Mouse (Mus musculus) embryonic facial prominence, embryonic 12.5 days (tissue): ENCODE measurements at regions not wholly inside any gene's neighbourhood (a gene's known extent, or its start where the extent isn't known, plus 50 kb on each side); places are given as distances from the start of the nearest gene placed in this dataset.
"Not testable (repeated sequence)": the region's sequence is repeated elsewhere in the genome, so short reads cannot be mapped to it uniquely, and the experiment has no call there.

Experiments
- ATAC-seq: fragments of 200-750 bp; cut with Nextera tagmentation; 2 replicates; pipeline ENCODE4 v1.8.0; 2017; ENCODE audit not compliant: insufficient number of reproducible peaks, insufficient read depth, low FRiP score, low TSS enrichment
- H3K27ac ChIP-seq: fragments of 300-500 bp; sonication (generic); 2 replicates; pipeline ENCODE4 v1.5.1; 2016; ENCODE audit warnings: mild to moderate bottlenecking
- H3K27me3 ChIP-seq: fragments of 300-500 bp; sonication (generic); 2 replicates; pipeline ENCODE4 v1.6.1; 2016; ENCODE audit warnings: mild to moderate bottlenecking, moderate library complexity
- H3K36me3 ChIP-seq: fragments of 300-500 bp; sonication (generic); 2 replicates; pipeline ENCODE4 v1.6.1; 2016; ENCODE audit warnings: mild to moderate bottlenecking
- H3K4me1 ChIP-seq: fragments of 300-500 bp; sonication (generic); 2 replicates; pipeline ENCODE4 v1.6.1; 2016
- H3K4me2 ChIP-seq: fragments of 300-500 bp; sonication (generic); replicated peaks from 2 replicates; pipeline ENCODE4 v1.6.1; 2016; ENCODE audit warnings: mild to moderate bottlenecking, moderate library complexity
- H3K4me3 ChIP-seq: fragments of 300-500 bp; sonication (generic); 2 replicates; pipeline ENCODE4 v1.5.1; 2016; ENCODE audit warnings: mild to moderate bottlenecking
- H3K9ac ChIP-seq: fragments of 300-500 bp; sonication (generic); 2 replicates; pipeline ENCODE4 v1.6.1; 2016; ENCODE audit warnings: mild to moderate bottlenecking, moderate library complexity
- H3K9me3 ChIP-seq: fragments of 300-500 bp; sonication (generic); 2 replicates; pipeline ENCODE4 v1.6.1; 2016; ENCODE audit warnings: mild to moderate bottlenecking, moderate library complexity
- WGBS: fragments of 180-500 bp; shearing (Covaris S2); methylation state at CpG from one replicate; pipeline ENCODE4 v1.1.7; 2016; 5-methylcytosine and 5-hydroxymethylcytosine counted together

DNA sequence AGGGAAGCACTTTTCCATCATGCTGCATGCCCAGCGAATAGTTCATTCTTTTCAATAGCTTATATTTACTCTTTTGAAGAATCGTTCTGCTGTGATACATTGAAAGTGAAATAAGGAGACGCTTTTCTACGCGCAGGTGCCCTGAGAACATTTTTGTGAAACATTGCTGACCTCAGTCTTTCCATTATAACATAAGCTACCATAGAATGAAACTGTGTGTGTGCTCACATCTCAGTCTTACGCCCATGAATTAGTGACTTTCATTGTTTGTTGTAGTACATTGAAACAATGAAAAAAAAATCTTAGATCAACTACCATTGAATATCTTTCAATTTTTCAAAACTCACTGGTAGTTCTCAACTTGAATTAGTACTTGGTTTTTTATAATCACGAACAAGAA is 219.2 kb downstream of the Pten start:
- no peak overlapping the region for H3K4me2 ChIP-seq
- no peaks in the 10 kb centered on the region for H3K27me3 ChIP-seq
- peaks cover 5% of the 10 kb centered on the region; the same call in 1 of the 2 replicates for H3K4me1 ChIP-seq
- H3K36me3 ChIP-seq, result no peaks in the 10 kb centered on the region
- no peaks in the 10 kb centered on the region for H3K9me3 ChIP-seq
- ATAC-seq, result no peak
- no peak overlapping the region for H3K4me3 ChIP-seq
- WGBS, result 93% methylated on average over 7 of the region's 7 CpGs
- no peak overlapping the region for H3K27ac ChIP-seq
- no peak overlapping the region for H3K9ac ChIP-seq

- H3K4me1 ChIP-seq, result peaks cover 5% of the 10 kb centered on the region; the same call in 1 of the 2 replicates
- H3K4me3 ChIP-seq, result no peak overlapping the region
- no peak overlapping the region for H3K4me2 ChIP-seq
- H3K9ac ChIP-seq, result no peak overlapping the region
- no peaks in the 10 kb centered on the region for H3K9me3 ChIP-seq
- no peak for ATAC-seq
- no peak overlapping the region for H3K27ac ChIP-seq
- WGBS, result 88% methylated on average over 7 of the region's 7 CpGs
- H3K27me3 ChIP-seq, result no peaks in the 10 kb centered on the region
- no peaks in the 10 kb centered on the region for H3K36me3 ChIP-seq
Measured at GRCm38 (mm10) chr19:32978037-32978745, 220.9 kb downstream of the Pten start.

GRCm38 (mm10) chr19:32980142-32980541 is 222.8 kb downstream of the Pten start:
- H3K4me2 ChIP-seq, result no peak overlapping the region
- H3K9ac ChIP-seq, result no peak overlapping the region
- no peaks in the 10 kb centered on the region for H3K4me1 ChIP-seq
- no peak for ATAC-seq
- no peaks in the 10 kb centered on the region for H3K9me3 ChIP-seq
- WGBS, result 65% methylated on average over 5 of the region's 5 CpGs
- H3K27me3 ChIP-seq, result no peaks in the 10 kb centered on the region
- H3K4me3 ChIP-seq, result no peak overlapping the region
- no peaks in the 10 kb centered on the region for H3K36me3 ChIP-seq
- no peak overlapping the region for H3K27ac ChIP-seq

- Histone ChIP-seq H3K4me1 (no peaks in the 10 kb centered on the region), H3K4me2 (no peak overlapping the region), H3K27me3 (no peaks in the 10 kb centered on the region), H3K9me3 (no peaks in the 10 kb centered on the region), H3K36me3 (no peaks in the 10 kb centered on the region), H3K27ac (no peak overlapping the region), H3K9ac (no peak overlapping the region), H3K4me3 (no peak overlapping the region)
- 37% methylated on average over 5 of the region's 5 CpGs for WGBS
- ATAC-seq, result no peak
Measured at GRCm38 (mm10) chr19:32988713-32989112, 231.4 kb downstream of the Pten start.

DNA sequence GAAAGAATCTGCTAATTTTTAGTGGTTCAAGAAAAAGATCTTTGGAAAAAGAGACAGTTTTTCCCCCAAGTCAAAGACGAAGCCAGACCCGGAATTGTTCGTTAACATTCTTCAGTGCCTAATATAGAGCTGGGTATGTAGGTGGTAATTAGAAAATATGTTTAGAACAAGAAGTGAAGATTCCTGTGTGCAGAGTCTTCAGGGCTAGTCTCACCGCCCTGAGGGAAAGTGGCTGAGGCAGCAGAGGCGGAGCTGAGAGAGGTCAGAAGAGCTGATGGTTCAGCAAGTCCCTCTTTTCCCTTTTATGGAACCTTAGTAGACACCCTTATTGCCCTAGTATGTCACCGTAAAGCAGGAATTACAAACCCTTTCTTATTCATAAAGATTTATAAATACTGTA is 232.0 kb downstream of the Pten start:
- WGBS, result 62% methylated on average over 6 of the region's 6 CpGs
- Histone ChIP-seq H3K4me3 (no peak overlapping the region), H3K4me1 (no peaks in the 10 kb centered on the region), H3K9ac (no peak overlapping the region), H3K27me3 (no peaks in the 10 kb centered on the region), H3K36me3 (no peaks in the 10 kb centered on the region), H3K4me2 (no peak overlapping the region), H3K27ac (no peak overlapping the region), H3K9me3 (no peaks in the 10 kb centered on the region)
- ATAC-seq, result no peak

GRCm38 (mm10) chr19:32990576-32990975 is 233.3 kb downstream of the Pten start:
- Histone ChIP-seq H3K9ac (no peak overlapping the region), H3K9me3 (no peaks in the 10 kb centered on the region), H3K4me1 (no peaks in the 10 kb centered on the region), H3K27ac (no peak overlapping the region), H3K27me3 (no peaks in the 10 kb centered on the region), H3K36me3 (no peaks in the 10 kb centered on the region), H3K4me3 (no peak overlapping the region), H3K4me2 (no peak overlapping the region)
- WGBS, result 70% methylated on average over 6 of the region's 6 CpGs
- ATAC-seq, result no peak

GRCm38 (mm10) chr19:32998576-32999170 is 241.4 kb downstream of the Pten start:
- no peak overlapping the region for H3K27ac ChIP-seq
- H3K4me2 ChIP-seq, result no peak overlapping the region
- H3K4me3 ChIP-seq, result no peak overlapping the region
- 71% methylated on average over 3 of the region's 3 CpGs for WGBS
- H3K9me3 ChIP-seq, result no peaks in the 10 kb centered on the region
- H3K27me3 ChIP-seq, result no peaks in the 10 kb centered on the region
- H3K36me3 ChIP-seq, result no peaks in the 10 kb centered on the region
- H3K9ac ChIP-seq, result no peak overlapping the region
- ATAC-seq, result no peak
- 0 out of 2 replicates have a peak, but pooled peaks cover 4% of the 10 kb centered on the region for H3K4me1 ChIP-seq

DNA sequence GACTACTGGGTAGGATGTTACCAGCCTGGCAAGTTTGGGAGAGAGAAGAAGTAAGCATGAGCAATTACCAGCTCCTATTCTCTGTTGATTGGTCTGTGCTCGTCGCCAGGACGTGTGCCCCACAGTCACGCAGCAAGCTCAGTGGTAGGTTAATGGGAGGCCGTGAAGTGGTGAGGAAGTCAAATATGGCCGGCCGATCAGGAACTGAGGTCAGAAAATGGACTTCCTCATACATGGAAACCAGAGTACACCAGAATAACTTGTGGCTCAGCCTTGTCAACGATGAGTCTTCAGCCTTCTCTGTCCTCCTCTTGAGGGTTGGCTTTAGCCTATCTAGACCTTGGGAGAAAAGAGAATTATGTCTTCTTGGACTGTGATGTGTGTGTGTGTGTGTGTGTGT is 250.3 kb downstream of the Pten start:
- Histone ChIP-seq H3K4me3 (no peak overlapping the region), H3K9me3 (no peaks in the 10 kb centered on the region), H3K36me3 (no peaks in the 10 kb centered on the region), H3K4me1 (no peaks in the 10 kb centered on the region), H3K27ac (no peak overlapping the region), H3K9ac (no peak overlapping the region), H3K4me2 (no peak overlapping the region), H3K27me3 (no peaks in the 10 kb centered on the region)
- ATAC-seq, result no peak
- 90% methylated on average over 8 of the region's 8 CpGs for WGBS

GRCm38 (mm10) chr19:33008076-33008475 is 250.8 kb downstream of the Pten start:
- Histone ChIP-seq H3K36me3 (no peaks in the 10 kb centered on the region), H3K4me1 (no peaks in the 10 kb centered on the region), H3K4me3 (no peak overlapping the region), H3K9ac (no peak overlapping the region), H3K27me3 (no peaks in the 10 kb centered on the region), H3K27ac (no peak overlapping the region), H3K4me2 (no peak overlapping the region), H3K9me3 (no peaks in the 10 kb centered on the region)
- no peak for ATAC-seq
- 85% methylated on average over 4 of the region's 4 CpGs for WGBS

- H3K9me3 ChIP-seq, result no peaks in the 10 kb centered on the region
- H3K9ac ChIP-seq, result no peak overlapping the region
- WGBS, result 81% methylated on average over 1 of the region's 1 CpGs
- ATAC-seq, result no peak
- H3K36me3 ChIP-seq, result no peaks in the 10 kb centered on the region
- H3K27me3 ChIP-seq, result no peaks in the 10 kb centered on the region
- no peak overlapping the region for H3K4me2 ChIP-seq
- no peaks in the 10 kb centered on the region for H3K4me1 ChIP-seq
- no peak overlapping the region for H3K4me3 ChIP-seq
- no peak overlapping the region for H3K27ac ChIP-seq
Measured at GRCm38 (mm10) chr19:33008794-33009193, 251.5 kb downstream of the Pten start.

DNA sequence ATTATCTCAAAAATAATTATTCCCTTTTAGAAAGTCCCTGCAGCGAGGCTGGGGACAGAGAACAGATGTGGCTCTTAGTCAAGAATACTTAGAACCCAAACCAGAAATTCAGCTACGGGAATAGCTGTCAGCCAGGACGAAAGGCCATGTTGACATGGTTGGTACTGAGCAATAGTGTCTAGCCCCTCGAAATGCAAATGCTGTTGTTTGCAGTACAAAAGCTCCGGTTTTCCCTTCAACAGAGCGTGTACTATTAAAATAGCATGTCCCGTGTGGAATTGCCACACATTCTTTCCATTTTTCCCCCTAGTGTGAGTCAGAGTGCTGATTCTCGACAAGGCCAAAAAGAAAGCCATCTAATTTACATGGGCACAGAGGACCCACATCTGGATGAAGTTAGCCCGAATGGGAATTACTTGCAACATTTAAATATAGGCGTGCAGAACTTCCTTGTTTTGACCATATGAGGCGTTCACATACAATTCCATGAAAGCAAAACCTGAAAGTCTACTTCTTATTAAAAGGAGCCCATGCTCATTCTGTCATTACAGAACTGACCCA is 253.7 kb downstream of the Pten start:
- H3K4me2 ChIP-seq, result no peak overlapping the region
- H3K9me3 ChIP-seq, result no peaks in the 10 kb centered on the region
- H3K36me3 ChIP-seq, result no peaks in the 10 kb centered on the region
- H3K4me3 ChIP-seq, result no peak overlapping the region
- peak overlapping the region; percentile 61; the same call in 1 of the 2 replicates for H3K27ac ChIP-seq
- H3K27me3 ChIP-seq, result no peaks in the 10 kb centered on the region
- ATAC-seq, result no peak
- WGBS, result 51% methylated on average over 11 of the region's 11 CpGs
- no peak overlapping the region for H3K9ac ChIP-seq
- H3K4me1 ChIP-seq, result no peaks in the 10 kb centered on the region

- H3K27me3 ChIP-seq, H3K36me3 ChIP-seq, H3K9me3 ChIP-seq, H3K4me2 ChIP-seq, ATAC-seq, H3K27ac ChIP-seq, H3K4me1 ChIP-seq, H3K9ac ChIP-seq, H3K4me3 ChIP-seq: not testable (repeated sequence)
- 89% methylated on average over 9 of the region's 9 CpGs for WGBS
Measured at GRCm38 (mm10) chr19:33014879-33015278, 257.6 kb downstream of the Pten start.
